Mouse (Mus musculus): ENCODE measurements at regions not wholly inside any gene's neighbourhood (a gene's known extent, or its start where the extent isn't known, plus 50 kb on each side); places are given as distances from the start of the nearest gene placed in this dataset.

GRCm38 (mm10) chr5:126023906-126024305 is 492.3 kb downstream of the Tmem132b start:
- DNase-seq (ENCODE audit: low read depth) = no peak

- no peak for DNase-seq (ENCODE audit: low read depth)
Measured at GRCm38 (mm10) chr5:126034846-126035245, 503.3 kb downstream of the Tmem132b start.

GRCm38 (mm10) chr5:126036686-126037085 is 505.1 kb downstream of the Tmem132b start:
- no peak for DNase-seq (ENCODE audit: low read depth)

GRCm38 (mm10) chr5:126045761-126046160 is 514.2 kb downstream of the Tmem132b start:
- no peak for DNase-seq (ENCODE audit: low read depth)

GRCm38 (mm10) chr5:126063644-126064043 is 532.1 kb downstream of the Tmem132b start:
- no peak for DNase-seq (ENCODE audit: low read depth)

GRCm38 (mm10) chr5:126079281-126079838 is 547.8 kb downstream of the Tmem132b start:
- DNase-seq (ENCODE audit: low read depth) = no peak

GRCm38 (mm10) chr5:126088251-126088914 is 556.8 kb downstream of the Tmem132b start:
- no peak for DNase-seq (ENCODE audit: low read depth)

- no peak for DNase-seq (ENCODE audit: low read depth)
Measured at GRCm38 (mm10) chr5:126093196-126093595, 561.6 kb downstream of the Tmem132b start.

- no peak for DNase-seq (ENCODE audit: low read depth)
Measured at GRCm38 (mm10) chr5:126096616-126097261, 565.2 kb downstream of the Tmem132b start.

GRCm38 (mm10) chr5:126097262-126097628 is 565.7 kb downstream of the Tmem132b start:
- no peak for DNase-seq (ENCODE audit: low read depth)

- no peak for DNase-seq (ENCODE audit: low read depth)
Measured at GRCm38 (mm10) chr5:126098433-126098832, 566.9 kb downstream of the Tmem132b start.

GRCm38 (mm10) chr5:126099931-126100330 is 568.4 kb downstream of the Tmem132b start:
- DNase-seq (ENCODE audit: low read depth) = no peak

GRCm38 (mm10) chr5:126104464-126104863 is 572.9 kb downstream of the Tmem132b start:
- DNase-seq (ENCODE audit: low read depth) = no peak

- no peak for DNase-seq (ENCODE audit: low read depth)
Measured at GRCm38 (mm10) chr5:126104883-126105282, 573.3 kb downstream of the Tmem132b start.

- no peak for DNase-seq (ENCODE audit: low read depth)
Measured at GRCm38 (mm10) chr5:126105446-126105845, 573.9 kb downstream of the Tmem132b start.

GRCm38 (mm10) chr5:126107020-126107419 is 575.4 kb downstream of the Tmem132b start:
- no peak for DNase-seq (ENCODE audit: low read depth)

- no peak for DNase-seq (ENCODE audit: low read depth)
Measured at GRCm38 (mm10) chr5:126108837-126109236, 577.3 kb downstream of the Tmem132b start.

GRCm38 (mm10) chr5:126117291-126117690 is 585.7 kb downstream of the Tmem132b start:
- DNase-seq (ENCODE audit: low read depth) = no peak

- DNase-seq (ENCODE audit: low read depth) = no peak
Measured at GRCm38 (mm10) chr5:126117906-126118521, 586.4 kb downstream of the Tmem132b start.

- DNase-seq (ENCODE audit: low read depth) = no peak
Measured at GRCm38 (mm10) chr5:126118731-126119130, 587.2 kb downstream of the Tmem132b start.

GRCm38 (mm10) chr5:126123216-126123615 is 591.6 kb downstream of the Tmem132b start:
- no peak for DNase-seq (ENCODE audit: low read depth)

- DNase-seq (ENCODE audit: low read depth) = no peak
Measured at GRCm38 (mm10) chr5:126127486-126127885, 595.9 kb downstream of the Tmem132b start.

- DNase-seq (ENCODE audit: low read depth) = no peak
Measured at GRCm38 (mm10) chr5:126148908-126149307, 617.3 kb downstream of the Tmem132b start.
